Mouse (Mus musculus) heart, adult 2 months (tissue): ENCODE measurements around the gene Nmrk1.

Experiments
- CTCF ChIP-seq: fragments of 200-600 bp; IDR thresholded peaks from 2 replicates; pipeline ENCODE4 v1.8.1; 2022; ENCODE audit warnings: antibody characterized with exemption, mild to moderate bottlenecking, moderate library complexity
- EP300 ChIP-seq: fragments of 200-500 bp; IDR thresholded peaks from 2 replicates; pipeline ENCODE4 v1.6.1; 2011; ENCODE audit warnings: low read depth, low read length, control low read depth; ENCODE audit not compliant: insufficient read depth
- POLR2A ChIP-seq: fragments of 200-500 bp; IDR thresholded peaks from 2 replicates; pipeline ENCODE4 v1.6.1; 2011; ENCODE audit warnings: mild to moderate bottlenecking, low read depth, low read length, control low read depth; ENCODE audit not compliant: insufficient read depth

DNA sequence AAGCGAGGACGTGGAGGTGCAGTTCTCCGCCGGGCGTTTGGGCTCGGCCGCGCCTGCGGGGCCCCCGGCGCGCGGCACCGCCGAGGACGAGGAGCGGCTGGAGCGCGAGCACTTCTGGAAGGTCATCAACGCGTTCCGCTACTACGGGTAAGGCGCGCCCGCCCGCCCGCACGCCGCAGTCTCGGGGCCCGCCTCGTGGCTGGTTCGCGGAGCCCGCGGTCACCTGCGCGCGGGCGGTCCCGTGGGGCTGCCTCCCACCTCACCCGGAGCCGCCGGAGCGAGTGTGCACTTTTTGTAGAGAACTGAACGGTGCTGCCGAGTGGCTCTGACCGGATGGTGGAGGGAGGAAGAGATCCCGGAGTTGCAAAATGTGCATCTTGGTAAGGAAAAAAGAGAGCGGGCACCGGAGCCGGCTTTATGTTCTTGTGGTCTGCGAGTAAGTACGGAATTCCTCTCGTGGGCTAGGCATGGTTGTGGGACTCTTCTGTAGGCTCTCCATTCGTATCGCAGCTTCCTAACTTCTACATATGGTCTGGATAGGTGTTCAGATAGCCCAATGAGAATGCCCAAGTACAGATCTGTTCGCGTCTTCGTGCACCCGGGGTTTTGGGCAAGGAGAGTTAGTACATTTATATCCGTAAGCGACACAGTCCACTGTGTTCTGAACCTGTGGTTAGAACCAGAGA, 39.4 kb downstream of the Nmrk1 start:
- TF ChIP-seq CTCF (no peak), EP300 (no peak), POLR2A (no peak)
